7 mouse cellular contexts compared by ENCODE assay signal in genomic region chr6:94401061-94401591, GRCm38 (mm10).
DNase-seq lines count a peak whose midpoint lies in the region; ATAC-seq lines count a peak whose summit lies in the region.

No protein-coding gene starts in this region.

- DNase-seq in adrenal gland, postnatal 36 days = peak; percentile 11 to 45
- DNase-seq in cerebellum, adult 8-10 months = peak; percentile 53
- DNase-seq in forelimb bud, embryonic 11.5 days (ENCODE audit: low read depth, low spot score) = peak; percentile 77
- peak; percentile 51 to 54 for DNase-seq in layer of hippocampus, postnatal 14 days (ENCODE audit: low spot score in 2 of 2)
- peak; percentile 2 for DNase-seq in retina, adult 2 months (ENCODE audit: low read depth, low spot score)
- no peak for DNase-seq in B cell, adult 2 months

- no peak for ATAC-seq in CD4-positive, CD25-positive, alpha-beta regulatory T cell, adult 4 months

Comparison
In these comparisons a context has a peak if more than half of its experiments do, and no peak if none do; other contexts are left out.
1. DNase-seq: peak in adrenal gland, postnatal 36 days (2 of 2), cerebellum, adult 8-10 months (single experiment), forelimb bud, embryonic 11.5 days (single experiment), layer of hippocampus, postnatal 14 days (2 of 2) and retina, adult 2 months (single experiment); none in B cell, adult 2 months (0 of 2).